Mouse (Mus musculus) heart, postnatal 0 days (tissue): ENCODE measurements around the gene Izumo1.

Experiments
- CTCF ChIP-seq: IDR thresholded peaks from 2 replicates; pipeline ENCODE4 v1.5.1; 2016; ENCODE audit warnings: antibody characterized with exemption, control low read depth, low read depth
- EP300 ChIP-seq: IDR thresholded peaks from 2 replicates; pipeline ENCODE4 v1.6.1; 2016; ENCODE audit warnings: antibody characterized with exemption, low read depth

GRCm38 (mm10) chr7:45642503-45643255 is 21.1 kb downstream of the Izumo1 start:
- TF ChIP-seq CTCF (no peak), EP300 (no peak)
